Mouse (Mus musculus): ENCODE data around the gene Rgsl1. TPM values are rescaled to one million over a fixed set of nuclear protein-coding genes. Genes with fewer than 3 reads are reported as not detected.

Rgsl1 gene
- polyA plus RNA-seq, 1 experiment from 2014 or later: not detected

DNA sequence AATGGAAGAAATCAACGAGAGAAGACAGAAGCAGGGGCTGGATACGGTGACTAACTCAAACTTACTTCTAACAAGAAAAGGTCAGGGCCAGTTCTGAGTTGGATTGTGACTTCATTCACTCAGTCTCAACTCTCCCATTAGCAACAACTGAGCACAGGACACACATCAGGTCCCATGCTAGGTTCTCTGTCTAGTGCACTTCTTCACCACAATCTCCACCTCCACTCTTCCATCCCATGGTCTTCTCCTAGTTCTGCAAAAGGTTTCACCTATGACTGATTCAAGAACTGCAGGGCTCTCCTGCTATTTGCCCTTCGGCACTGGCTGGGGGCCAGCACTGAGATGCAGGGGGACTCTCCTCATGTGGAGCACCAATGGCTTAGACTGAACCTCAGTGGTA, 49.7 kb downstream of the Rgsl1 start:
- H3K27me3 ChIP-seq (ENCODE audit: control insufficient read depth, insufficient read depth, low read length): no peaks in the 10 kb centered on the region
- no peak for ATAC-seq (replicated peaks; ENCODE audit: insufficient number of reproducible peaks, low FRiP score, low TSS enrichment)
- H3K27ac ChIP-seq (ENCODE audit: low read depth, low read length): no peak overlapping the region
- H3K9ac ChIP-seq (ENCODE audit: low read depth, low read length): no peak overlapping the region
- no peaks in the 10 kb centered on the region for H3K36me3 ChIP-seq (ENCODE audit: control insufficient read depth, insufficient read depth, low read length)
- WGBS (ENCODE audit: insufficient replicate concordance): 78% methylated on average over 3 of the region's 3 CpGs
- no peaks in the 10 kb centered on the region for H3K4me1 ChIP-seq (ENCODE audit: control insufficient read depth, insufficient read depth, low read length)
- H3K4me2 ChIP-seq: no peak overlapping the region
- no peaks in the 10 kb centered on the region for H3K9me3 ChIP-seq (replicated peaks; ENCODE audit: control insufficient read depth, low read length)
- no peak overlapping the region for H3K4me3 ChIP-seq (ENCODE audit: low read depth, low read length)

DNA sequence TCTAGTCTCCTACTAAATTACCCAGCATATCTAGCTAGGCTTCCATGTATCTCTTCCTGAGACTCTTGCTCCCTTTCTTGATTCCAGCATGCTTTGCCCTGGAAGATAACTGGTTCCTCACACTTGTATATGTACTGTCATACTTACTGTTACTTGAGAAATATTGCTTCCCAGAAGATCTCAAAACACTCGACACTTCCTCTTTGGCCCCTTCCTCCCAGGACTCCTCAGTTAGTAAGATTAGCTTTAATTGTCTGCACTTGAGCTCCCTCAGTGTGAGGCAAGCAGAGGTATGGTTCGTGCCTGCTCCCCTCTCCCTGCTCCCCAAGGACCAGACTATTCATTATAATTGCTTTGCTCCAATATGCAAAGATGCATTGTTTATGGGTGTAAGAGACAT, 53.2 kb downstream of the Rgsl1 start:
- H3K9ac ChIP-seq (ENCODE audit: low read depth, low read length): no peak overlapping the region
- H3K27ac ChIP-seq (ENCODE audit: low read depth, low read length): no peak overlapping the region
- H3K36me3 ChIP-seq (ENCODE audit: control insufficient read depth, insufficient read depth, low read length): no peaks in the 10 kb centered on the region
- ATAC-seq (replicated peaks; ENCODE audit: insufficient number of reproducible peaks, low FRiP score, low TSS enrichment): no peak
- no peaks in the 10 kb centered on the region for H3K27me3 ChIP-seq (ENCODE audit: control insufficient read depth, insufficient read depth, low read length)
- 57% methylated on average over 2 of the region's 2 CpGs for WGBS (ENCODE audit: insufficient replicate concordance)
- no peak overlapping the region for H3K4me3 ChIP-seq (ENCODE audit: low read depth, low read length)
- no peak overlapping the region for H3K4me2 ChIP-seq
- H3K4me1 ChIP-seq (ENCODE audit: control insufficient read depth, insufficient read depth, low read length): no peaks in the 10 kb centered on the region
- H3K9me3 ChIP-seq (replicated peaks; ENCODE audit: control insufficient read depth, low read length): no peaks in the 10 kb centered on the region

DNA sequence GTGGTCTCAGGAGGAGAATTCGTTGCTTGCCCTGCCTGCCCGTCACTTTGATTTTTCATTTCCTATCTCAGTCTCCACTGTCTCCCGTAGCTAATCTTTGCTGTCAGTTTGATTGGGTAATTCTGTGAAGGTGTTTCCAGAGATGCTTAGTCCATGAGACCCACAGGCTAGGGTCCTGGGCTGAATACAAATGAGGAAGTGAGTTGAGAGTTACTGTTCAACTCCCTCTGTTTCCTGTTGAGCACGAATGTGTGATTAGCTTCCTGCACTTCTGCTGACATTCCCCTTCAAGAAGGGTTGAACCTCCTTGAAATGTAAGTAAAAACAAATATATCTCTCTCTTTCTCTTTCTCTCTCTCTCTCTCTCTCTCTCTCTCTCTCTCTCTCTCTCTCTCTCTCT, 58.3 kb downstream of the Rgsl1 start:
- Histone ChIP-seq H3K4me1 (ENCODE audit: control insufficient read depth, insufficient read depth, low read length) (no peaks in the 10 kb centered on the region), H3K4me3 (ENCODE audit: low read depth, low read length) (no peak overlapping the region), H3K27me3 (ENCODE audit: control insufficient read depth, insufficient read depth, low read length) (no peaks in the 10 kb centered on the region), H3K9me3 (replicated peaks; ENCODE audit: control insufficient read depth, low read length) (no peaks in the 10 kb centered on the region), H3K4me2 (no peak overlapping the region), H3K9ac (ENCODE audit: low read depth, low read length) (no peak overlapping the region), H3K27ac (ENCODE audit: low read depth, low read length) (no peak overlapping the region), H3K36me3 (ENCODE audit: control insufficient read depth, insufficient read depth, low read length) (no peaks in the 10 kb centered on the region)
- no peak for ATAC-seq (replicated peaks; ENCODE audit: insufficient number of reproducible peaks, low FRiP score, low TSS enrichment)
- WGBS (ENCODE audit: insufficient replicate concordance): 52% methylated on average over 4 of the region's 4 CpGs

DNA sequence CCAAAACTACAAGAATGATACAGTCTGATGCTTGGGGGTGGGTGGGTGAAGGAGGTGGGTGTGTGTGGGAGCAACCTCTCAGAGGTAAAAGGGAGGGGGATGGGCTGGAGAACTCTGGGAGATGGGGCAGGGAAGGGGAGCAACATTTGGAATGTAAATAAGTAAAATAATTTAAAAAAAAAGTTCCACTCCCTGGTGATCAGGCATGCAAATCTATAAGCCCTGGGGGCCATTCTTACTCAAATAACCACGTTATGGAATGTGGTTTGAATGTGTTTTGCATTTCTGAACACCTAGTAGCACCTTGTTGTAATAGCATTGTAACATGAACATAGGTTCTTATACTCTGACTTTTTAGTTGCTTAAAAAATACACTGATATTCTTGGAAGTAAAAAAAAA, 60.6 kb downstream of the Rgsl1 start:
- no peak overlapping the region for H3K27ac ChIP-seq (ENCODE audit: low read depth, low read length)
- no peaks in the 10 kb centered on the region for H3K4me1 ChIP-seq (ENCODE audit: control insufficient read depth, insufficient read depth, low read length)
- no peak overlapping the region for H3K9ac ChIP-seq (ENCODE audit: low read depth, low read length)
- no peaks in the 10 kb centered on the region for H3K36me3 ChIP-seq (ENCODE audit: control insufficient read depth, insufficient read depth, low read length)
- no peaks in the 10 kb centered on the region for H3K27me3 ChIP-seq (ENCODE audit: control insufficient read depth, insufficient read depth, low read length)
- H3K9me3 ChIP-seq (replicated peaks; ENCODE audit: control insufficient read depth, low read length): no peaks in the 10 kb centered on the region
- WGBS (ENCODE audit: insufficient replicate concordance): 51% methylated on average over 1 of the region's 1 CpGs
- no peak overlapping the region for H3K4me2 ChIP-seq
- no peak for ATAC-seq (replicated peaks; ENCODE audit: insufficient number of reproducible peaks, low FRiP score, low TSS enrichment)
- no peak overlapping the region for H3K4me3 ChIP-seq (ENCODE audit: low read depth, low read length)

DNA sequence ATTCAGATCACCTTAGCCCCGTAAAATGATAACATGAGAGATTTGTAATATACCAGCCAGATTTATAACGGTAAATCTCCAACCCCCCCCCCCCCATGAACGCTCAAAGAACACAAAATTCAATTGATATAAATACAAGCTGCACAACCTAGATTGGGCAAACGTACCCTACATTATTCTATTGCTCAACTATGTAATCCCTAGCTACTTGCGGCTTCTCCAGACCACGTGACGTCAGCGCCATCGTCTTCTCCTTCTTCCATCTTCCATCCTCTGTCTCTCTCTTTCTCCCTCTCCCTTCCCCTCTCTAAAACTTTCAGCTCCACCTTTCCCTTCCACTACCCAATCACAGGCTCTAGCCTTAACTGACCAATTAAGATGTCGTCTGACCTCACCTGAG, 65.7 kb downstream of the Rgsl1 start:
- H3K27me3 ChIP-seq (ENCODE audit: control insufficient read depth, insufficient read depth, low read length): no peaks in the 10 kb centered on the region
- H3K4me1 ChIP-seq (ENCODE audit: control insufficient read depth, insufficient read depth, low read length): no peaks in the 10 kb centered on the region
- no peak overlapping the region for H3K4me2 ChIP-seq
- no peak overlapping the region for H3K9ac ChIP-seq (ENCODE audit: low read depth, low read length)
- no peak overlapping the region for H3K4me3 ChIP-seq (ENCODE audit: low read depth, low read length)
- no peaks in the 10 kb centered on the region for H3K9me3 ChIP-seq (replicated peaks; ENCODE audit: control insufficient read depth, low read length)
- no peak overlapping the region for H3K27ac ChIP-seq (ENCODE audit: low read depth, low read length)
- no peak for ATAC-seq (replicated peaks; ENCODE audit: insufficient number of reproducible peaks, low FRiP score, low TSS enrichment)
- H3K36me3 ChIP-seq (ENCODE audit: control insufficient read depth, insufficient read depth, low read length): no peaks in the 10 kb centered on the region
- WGBS (ENCODE audit: insufficient replicate concordance): 83% methylated on average over 10 of the region's 10 CpGs

DNA sequence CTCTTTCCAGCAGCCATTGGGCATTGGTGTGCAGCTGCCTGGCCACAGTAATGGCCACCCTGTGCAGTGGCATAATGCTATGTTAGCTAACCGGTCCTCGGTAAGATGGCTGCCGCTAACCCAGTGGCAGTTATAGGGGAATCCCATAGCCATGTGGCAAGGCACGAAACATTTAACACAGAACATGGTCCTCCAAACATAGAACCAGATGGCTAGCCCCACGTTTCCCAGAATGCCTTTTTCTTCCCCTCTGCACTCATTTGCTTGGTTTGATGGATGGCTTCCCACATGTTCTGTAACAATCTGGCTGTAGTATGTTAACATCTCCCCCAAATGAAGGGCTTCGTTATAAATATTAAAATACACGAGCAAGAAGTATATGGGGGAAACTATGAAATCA, 67.7 kb downstream of the Rgsl1 start:
- no peaks in the 10 kb centered on the region for H3K4me1 ChIP-seq (ENCODE audit: control insufficient read depth, insufficient read depth, low read length)
- no peak overlapping the region for H3K9ac ChIP-seq (ENCODE audit: low read depth, low read length)
- no peaks in the 10 kb centered on the region for H3K36me3 ChIP-seq (ENCODE audit: control insufficient read depth, insufficient read depth, low read length)
- H3K9me3 ChIP-seq (replicated peaks; ENCODE audit: control insufficient read depth, low read length): no peaks in the 10 kb centered on the region
- WGBS (ENCODE audit: insufficient replicate concordance): 82% methylated on average over 7 of the region's 7 CpGs
- ATAC-seq (replicated peaks; ENCODE audit: insufficient number of reproducible peaks, low FRiP score, low TSS enrichment): no peak
- no peak overlapping the region for H3K4me3 ChIP-seq (ENCODE audit: low read depth, low read length)
- no peak overlapping the region for H3K4me2 ChIP-seq
- no peaks in the 10 kb centered on the region for H3K27me3 ChIP-seq (ENCODE audit: control insufficient read depth, insufficient read depth, low read length)
- H3K27ac ChIP-seq (ENCODE audit: low read depth, low read length): no peak overlapping the region

DNA sequence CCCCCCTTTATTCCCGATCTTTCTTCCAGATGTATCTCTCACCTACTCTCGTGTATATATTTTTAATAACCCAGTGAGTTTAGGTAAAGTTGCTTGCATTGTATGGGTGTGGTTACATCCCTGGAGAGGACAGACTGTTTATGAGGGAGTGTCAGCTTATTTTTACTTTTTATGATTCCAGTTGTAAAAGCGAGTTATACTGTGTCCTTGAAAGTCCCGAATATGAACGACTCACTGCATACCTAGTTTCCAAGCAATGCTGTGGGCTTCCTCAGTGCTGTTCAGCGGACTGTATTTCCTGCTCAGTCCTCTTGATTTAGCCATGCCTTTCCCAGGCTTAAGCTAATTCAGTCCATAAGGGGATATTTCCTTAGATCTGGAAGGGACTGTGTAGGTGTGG, 68.8 kb downstream of the Rgsl1 start:
- no peak overlapping the region for H3K27ac ChIP-seq (ENCODE audit: low read depth, low read length)
- no peaks in the 10 kb centered on the region for H3K9me3 ChIP-seq (replicated peaks; ENCODE audit: control insufficient read depth, low read length)
- ATAC-seq (replicated peaks; ENCODE audit: insufficient number of reproducible peaks, low FRiP score, low TSS enrichment): no peak
- H3K4me1 ChIP-seq (ENCODE audit: control insufficient read depth, insufficient read depth, low read length): no peaks in the 10 kb centered on the region
- no peaks in the 10 kb centered on the region for H3K36me3 ChIP-seq (ENCODE audit: control insufficient read depth, insufficient read depth, low read length)
- H3K4me3 ChIP-seq (ENCODE audit: low read depth, low read length): no peak overlapping the region
- no peak overlapping the region for H3K9ac ChIP-seq (ENCODE audit: low read depth, low read length)
- H3K27me3 ChIP-seq (ENCODE audit: control insufficient read depth, insufficient read depth, low read length): no peaks in the 10 kb centered on the region
- WGBS (ENCODE audit: insufficient replicate concordance): 86% methylated on average over 6 of the region's 6 CpGs
- no peak overlapping the region for H3K4me2 ChIP-seq

DNA sequence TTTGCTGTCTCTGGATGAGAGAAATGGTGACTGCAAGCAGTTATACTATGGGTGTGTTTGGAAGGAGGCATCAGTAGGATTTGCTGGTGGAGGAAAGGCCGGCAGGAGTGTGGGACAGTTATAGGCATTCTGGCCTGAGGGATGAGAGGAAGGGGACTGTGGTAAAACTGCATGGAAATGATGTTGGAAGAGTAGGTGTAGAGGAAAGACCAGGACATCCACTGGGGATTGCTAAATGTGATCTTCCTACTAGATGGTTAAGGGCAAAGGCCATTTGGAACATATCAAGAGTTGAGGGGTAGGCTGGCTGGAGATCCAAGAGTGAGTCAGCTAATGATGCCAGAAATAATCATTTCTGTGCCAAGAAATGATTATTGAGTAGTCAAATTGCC, 73.2 kb downstream of the Rgsl1 start:
- Histone ChIP-seq H3K9ac (ENCODE audit: low read depth, low read length) (no peak overlapping the region), H3K27ac (ENCODE audit: low read depth, low read length) (no peak overlapping the region), H3K4me3 (ENCODE audit: low read depth, low read length) (no peak overlapping the region), H3K9me3 (replicated peaks; ENCODE audit: control insufficient read depth, low read length) (no peaks in the 10 kb centered on the region), H3K4me1 (ENCODE audit: control insufficient read depth, insufficient read depth, low read length) (no peaks in the 10 kb centered on the region), H3K36me3 (ENCODE audit: control insufficient read depth, insufficient read depth, low read length) (no peaks in the 10 kb centered on the region), H3K27me3 (ENCODE audit: control insufficient read depth, insufficient read depth, low read length) (no peaks in the 10 kb centered on the region), H3K4me2 (no peak overlapping the region)
- 78% methylated on average over 1 of the region's 1 CpGs for WGBS (ENCODE audit: insufficient replicate concordance)
- no peak for ATAC-seq (replicated peaks; ENCODE audit: insufficient number of reproducible peaks, low FRiP score, low TSS enrichment)

DNA sequence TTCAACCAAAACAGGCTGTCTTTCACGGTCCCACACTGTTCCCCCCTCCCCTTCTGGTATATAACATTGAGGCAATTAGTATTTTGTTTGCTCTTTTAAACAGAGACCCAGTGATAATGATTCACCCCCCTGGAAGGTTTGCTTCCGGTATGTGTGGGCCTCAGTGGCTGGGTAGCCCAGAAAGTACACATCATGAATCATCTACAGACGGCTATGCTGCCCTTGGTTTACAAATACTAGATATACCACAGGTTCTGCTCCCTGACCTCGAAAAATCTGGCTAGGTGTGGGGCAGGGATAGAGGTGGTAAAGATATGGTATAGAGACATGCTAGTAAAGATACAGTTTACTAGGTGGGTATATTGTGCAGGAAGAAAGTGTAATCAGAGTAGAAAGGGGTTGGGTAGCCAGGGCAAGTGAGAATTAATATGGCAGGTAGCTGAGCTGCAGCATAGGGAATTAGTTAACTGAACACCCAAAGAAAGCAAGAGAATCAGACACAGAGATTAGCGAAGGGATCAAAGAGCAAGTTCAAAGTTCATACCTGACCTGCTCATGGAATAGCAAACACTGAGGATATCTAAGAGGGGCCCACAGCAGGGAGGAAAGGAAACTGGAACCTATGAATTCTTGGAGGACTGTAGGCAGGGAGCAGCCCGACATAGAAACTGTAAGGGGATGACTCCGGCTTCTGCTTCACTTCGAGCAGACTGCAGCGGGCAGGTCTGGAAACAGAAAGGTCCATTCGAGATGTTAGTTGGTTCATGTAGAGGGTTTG, 73.8 kb downstream of the Rgsl1 start:
- no peaks in the 10 kb centered on the region for H3K4me1 ChIP-seq (ENCODE audit: control insufficient read depth, insufficient read depth, low read length)
- no peaks in the 10 kb centered on the region for H3K27me3 ChIP-seq (ENCODE audit: control insufficient read depth, insufficient read depth, low read length)
- H3K9me3 ChIP-seq (replicated peaks; ENCODE audit: control insufficient read depth, low read length): no peaks in the 10 kb centered on the region
- no peak for ATAC-seq (replicated peaks; ENCODE audit: insufficient number of reproducible peaks, low FRiP score, low TSS enrichment)
- H3K36me3 ChIP-seq (ENCODE audit: control insufficient read depth, insufficient read depth, low read length): no peaks in the 10 kb centered on the region
- H3K27ac ChIP-seq (ENCODE audit: low read depth, low read length): no peak overlapping the region
- no peak overlapping the region for H3K9ac ChIP-seq (ENCODE audit: low read depth, low read length)
- 76% methylated on average over 10 of the region's 10 CpGs for WGBS (ENCODE audit: insufficient replicate concordance)
- H3K4me2 ChIP-seq: no peak overlapping the region
- no peak overlapping the region for H3K4me3 ChIP-seq (ENCODE audit: low read depth, low read length)
